Mouse (Mus musculus): ENCODE measurements around the gene Gm12184. TPM values are rescaled to one million over a fixed set of nuclear protein-coding genes. Genes with fewer than 3 reads are reported as not detected.

Gene Gm12184
- polyA plus RNA-seq, 1 experiment from 2014 or later = 4.0 TPM

DNA sequence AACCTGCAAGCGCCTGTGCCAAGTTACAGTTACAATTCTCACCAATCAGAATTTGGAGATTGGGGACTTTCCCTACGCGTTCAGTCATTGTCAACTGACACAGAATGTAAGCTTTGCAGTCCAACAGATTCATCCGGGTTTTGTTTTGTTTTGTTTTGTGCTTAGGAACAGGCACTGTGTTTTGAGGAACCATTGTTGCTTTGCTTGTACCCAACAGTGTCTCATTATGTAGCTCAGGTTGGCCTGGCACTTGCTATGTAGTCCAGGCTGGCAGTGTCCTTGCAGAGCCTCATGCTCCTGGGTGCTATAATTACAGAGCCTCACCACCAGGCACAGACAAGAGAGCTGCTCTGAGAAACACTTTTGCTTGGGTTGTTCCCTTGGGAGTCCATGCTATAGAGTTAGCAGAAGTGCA, 15.9 kb upstream of the Gm12184 start:
- Histone ChIP-seq H3K4me2 (no peak overlapping the region), H3K4me1 (ENCODE audit: control insufficient read depth, insufficient read depth, low read length) (0 out of 2 replicates have a peak, but pooled peaks cover 3% of the 10 kb centered on the region), H3K9me3 (replicated peaks; ENCODE audit: control insufficient read depth, low read length) (no peaks in the 10 kb centered on the region), H3K9ac (ENCODE audit: low read depth, low read length) (no peak overlapping the region), H3K27me3 (ENCODE audit: control insufficient read depth, insufficient read depth, low read length) (peaks cover 11% of the 10 kb centered on the region; the same call in 1 of the 2 replicates), H3K27ac (ENCODE audit: low read depth, low read length) (no peak overlapping the region), H3K4me3 (ENCODE audit: low read depth, low read length) (no peak overlapping the region), H3K36me3 (ENCODE audit: control insufficient read depth, insufficient read depth, low read length) (no peaks in the 10 kb centered on the region)
- no peak for ATAC-seq (replicated peaks; ENCODE audit: insufficient number of reproducible peaks, low FRiP score, low TSS enrichment)
- WGBS (ENCODE audit: insufficient replicate concordance) = 76% methylated on average over 4 of the region's 4 CpGs

DNA sequence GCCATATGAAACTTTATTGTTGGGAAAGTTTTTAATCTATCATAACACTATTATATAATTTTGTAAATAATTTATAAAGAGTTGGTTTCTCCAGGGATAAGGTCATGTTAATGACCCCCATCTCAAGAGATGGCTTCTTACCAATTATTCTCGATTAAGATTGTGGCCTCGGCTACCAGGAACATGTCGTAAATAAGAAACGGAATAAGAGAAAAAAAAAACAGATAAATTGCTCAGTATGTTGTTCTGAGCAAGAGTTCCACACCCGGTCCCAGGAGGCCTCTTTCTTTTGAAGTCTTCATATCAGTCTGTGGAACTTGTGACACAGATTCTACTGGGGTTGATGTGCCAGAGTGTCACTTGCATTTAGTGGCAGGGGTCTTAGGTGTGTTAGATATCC, 14.8 kb upstream of the Gm12184 start:
- H3K27ac ChIP-seq (ENCODE audit: low read depth, low read length) = no peak overlapping the region
- H3K4me3 ChIP-seq (ENCODE audit: low read depth, low read length) = no peak overlapping the region
- WGBS (ENCODE audit: insufficient replicate concordance) = 84% methylated on average over 5 of the region's 5 CpGs
- H3K36me3 ChIP-seq (ENCODE audit: control insufficient read depth, insufficient read depth, low read length) = no peaks in the 10 kb centered on the region
- H3K27me3 ChIP-seq (ENCODE audit: control insufficient read depth, insufficient read depth, low read length) = peaks cover 11% of the 10 kb centered on the region; the same call in 1 of the 2 replicates
- H3K9me3 ChIP-seq (replicated peaks; ENCODE audit: control insufficient read depth, low read length) = no peaks in the 10 kb centered on the region
- no peak overlapping the region for H3K4me2 ChIP-seq
- no peak overlapping the region for H3K9ac ChIP-seq (ENCODE audit: low read depth, low read length)
- no peak for ATAC-seq (replicated peaks; ENCODE audit: insufficient number of reproducible peaks, low FRiP score, low TSS enrichment)
- H3K4me1 ChIP-seq (ENCODE audit: control insufficient read depth, insufficient read depth, low read length) = 0 out of 2 replicates have a peak, but pooled peaks cover 3% of the 10 kb centered on the region

DNA sequence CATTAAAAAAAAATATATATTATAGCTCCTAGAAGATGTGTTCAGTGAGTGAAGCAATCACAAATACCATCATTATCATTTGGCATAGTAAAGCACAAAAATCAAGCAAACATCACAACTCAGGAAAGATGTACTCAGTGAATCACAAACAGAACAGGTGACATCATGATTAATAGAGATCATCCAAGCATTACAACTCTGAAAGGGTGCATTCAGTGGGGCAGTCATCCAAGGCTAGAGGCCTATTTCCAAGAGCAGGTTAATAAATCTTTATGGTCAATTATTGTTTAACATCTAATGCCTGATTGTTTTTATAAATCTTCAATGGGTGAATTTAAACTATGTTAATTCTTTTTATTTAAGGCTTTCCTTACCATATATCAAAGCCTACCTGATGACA, 14.3 kb upstream of the Gm12184 start:
- Histone ChIP-seq H3K36me3 (ENCODE audit: control insufficient read depth, insufficient read depth, low read length) (no peaks in the 10 kb centered on the region), H3K4me3 (ENCODE audit: low read depth, low read length) (no peak overlapping the region), H3K4me1 (ENCODE audit: control insufficient read depth, insufficient read depth, low read length) (0 out of 2 replicates have a peak, but pooled peaks cover 3% of the 10 kb centered on the region), H3K27ac (ENCODE audit: low read depth, low read length) (no peak overlapping the region), H3K9me3 (replicated peaks; ENCODE audit: control insufficient read depth, low read length) (no peaks in the 10 kb centered on the region), H3K27me3 (ENCODE audit: control insufficient read depth, insufficient read depth, low read length) (peaks cover 11% of the 10 kb centered on the region; the same call in 1 of the 2 replicates), H3K4me2 (no peak overlapping the region), H3K9ac (ENCODE audit: low read depth, low read length) (no peak overlapping the region)
- no peak for ATAC-seq (replicated peaks; ENCODE audit: insufficient number of reproducible peaks, low FRiP score, low TSS enrichment)

DNA sequence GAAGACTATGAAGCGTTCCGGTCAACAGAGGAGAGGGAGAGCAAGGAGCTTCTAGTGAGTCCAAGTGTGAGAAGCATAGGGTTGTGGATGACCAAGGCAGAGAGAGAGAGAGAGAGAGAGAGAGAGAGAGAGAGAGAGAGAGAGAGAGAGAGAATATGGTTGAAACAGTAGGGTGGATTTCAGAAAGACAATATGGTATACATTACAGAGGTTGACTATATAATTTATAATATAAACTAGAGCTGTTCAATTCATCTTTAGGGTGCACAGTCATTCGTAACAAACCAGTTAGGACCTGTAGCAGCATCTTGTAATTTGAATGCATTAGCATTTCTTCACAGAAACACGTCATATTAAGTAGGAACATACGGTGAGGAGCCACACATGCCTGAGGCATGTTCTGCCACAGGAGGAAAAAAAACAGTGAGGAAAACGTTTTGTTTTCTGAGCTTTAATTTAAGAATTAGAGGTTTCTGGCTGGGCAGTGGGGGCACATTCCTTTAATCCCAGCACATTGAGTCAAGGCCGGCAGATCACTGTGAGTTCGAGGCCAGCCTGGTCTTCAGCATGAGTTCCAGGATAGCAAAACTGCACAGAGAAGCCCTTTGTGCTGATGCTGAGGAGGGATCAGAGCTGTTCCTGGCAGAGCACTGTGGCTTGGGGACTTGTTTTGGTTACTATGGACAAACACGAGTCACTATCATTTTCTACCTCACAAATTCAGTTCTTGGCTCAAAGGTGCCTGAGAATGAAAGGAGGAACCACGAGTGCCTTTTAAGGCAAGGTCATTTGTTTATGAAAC, 12.6 kb upstream of the Gm12184 start:
- WGBS (ENCODE audit: insufficient replicate concordance) = 77% methylated on average over 10 of the region's 10 CpGs
- Histone ChIP-seq H3K4me1 (ENCODE audit: control insufficient read depth, insufficient read depth, low read length) (0 out of 2 replicates have a peak, but pooled peaks cover 3% of the 10 kb centered on the region), H3K4me3 (ENCODE audit: low read depth, low read length) (no peak overlapping the region; the same call in 1 of the 2 replicates)

DNA sequence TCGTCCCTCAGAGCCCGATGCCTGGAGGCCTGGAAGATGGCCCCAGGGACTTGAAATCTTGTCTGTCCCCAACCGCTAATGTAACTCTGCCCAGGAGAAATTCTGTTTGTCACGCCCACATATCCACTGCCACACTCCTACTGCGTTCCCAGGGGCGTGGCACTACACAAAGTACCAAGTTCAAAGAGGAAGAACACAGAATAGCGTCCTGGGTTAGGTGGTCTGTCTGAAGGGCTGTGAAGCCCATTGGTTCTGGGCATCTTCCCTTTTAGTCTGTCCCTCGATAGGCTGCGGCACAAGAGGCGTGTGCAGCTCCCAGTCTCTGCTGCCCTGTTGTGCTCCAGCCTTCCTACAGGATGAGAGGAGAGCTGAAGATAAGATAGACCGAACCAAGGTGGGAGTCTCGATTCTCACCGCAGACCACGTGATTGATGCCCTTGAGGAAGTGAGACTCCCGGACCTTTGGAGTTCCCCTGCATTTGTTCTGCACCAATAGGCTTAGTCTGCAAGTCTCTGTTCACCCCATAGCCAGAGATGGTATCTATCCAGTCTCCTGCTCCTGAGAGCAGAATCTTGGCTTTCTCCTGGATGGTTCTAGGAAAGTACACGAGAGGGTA, 11.8 kb upstream of the Gm12184 start:
- H3K27ac ChIP-seq (ENCODE audit: low read depth, low read length) = no peak overlapping the region
- 2% methylated on average over 16 of the region's 16 CpGs for WGBS (ENCODE audit: insufficient replicate concordance)
- no peak for ATAC-seq (replicated peaks; ENCODE audit: insufficient number of reproducible peaks, low FRiP score, low TSS enrichment)

More for the DNA sequence above, 12.6 kb upstream of the Gm12184 start:
- H3K27ac ChIP-seq (ENCODE audit: low read depth, low read length) = no peak overlapping the region
- no peak for ATAC-seq (replicated peaks; ENCODE audit: insufficient number of reproducible peaks, low FRiP score, low TSS enrichment)
- H3K4me2 ChIP-seq = peak overlapping the region; percentile 93
- H3K27me3 ChIP-seq (ENCODE audit: control insufficient read depth, insufficient read depth, low read length) = 0 out of 2 replicates have a peak, but pooled peaks cover 7% of the 10 kb centered on the region
- H3K9me3 ChIP-seq (replicated peaks; ENCODE audit: control insufficient read depth, low read length) = no peaks in the 10 kb centered on the region
- H3K9ac ChIP-seq (ENCODE audit: low read depth, low read length) = no peak overlapping the region
- H3K36me3 ChIP-seq (ENCODE audit: control insufficient read depth, insufficient read depth, low read length) = no peaks in the 10 kb centered on the region

DNA sequence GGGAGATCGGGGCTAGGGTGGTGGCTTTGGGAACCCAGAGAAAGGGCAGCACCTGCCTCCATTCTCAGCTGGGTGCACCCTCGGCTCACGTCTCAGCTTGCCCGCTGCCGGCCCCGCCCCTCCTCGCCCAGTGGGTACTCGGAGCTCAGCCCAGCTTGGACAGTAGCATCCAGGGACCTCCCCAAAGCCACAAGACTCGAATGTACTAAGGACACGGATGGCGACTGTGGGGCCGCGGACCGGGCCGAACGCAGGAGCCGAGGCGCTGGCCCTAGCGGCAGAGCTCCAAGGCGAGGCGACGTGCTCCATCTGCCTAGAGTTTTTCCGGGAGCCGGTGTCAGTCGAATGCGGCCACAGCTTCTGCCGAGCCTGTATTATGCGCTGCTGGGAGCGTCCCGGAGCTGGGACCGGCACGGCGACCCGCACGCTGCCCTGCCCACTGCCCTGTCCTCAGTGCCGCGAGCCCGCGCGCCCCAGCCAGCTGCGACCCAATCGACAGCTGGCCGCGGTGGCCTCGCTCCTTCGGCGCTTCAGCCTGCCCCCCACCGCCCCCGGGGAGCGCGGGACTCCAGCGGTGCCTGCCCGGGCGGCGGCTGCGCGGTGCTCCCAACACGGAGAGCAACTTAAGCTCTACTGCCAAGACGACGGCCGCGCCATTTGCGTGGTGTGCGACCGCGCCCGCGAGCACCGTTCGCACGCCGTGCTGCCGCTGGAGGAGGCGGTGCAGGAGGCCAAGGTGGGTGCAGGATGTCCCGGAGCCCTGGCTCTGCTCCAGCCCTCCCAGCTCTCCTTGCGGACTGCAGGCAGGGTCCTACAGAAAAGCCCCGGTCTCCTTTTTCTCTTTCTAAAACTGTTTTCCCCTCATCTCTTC, 11.1 kb upstream of the Gm12184 start:
- Histone ChIP-seq H3K27ac (ENCODE audit: low read depth, low read length) (no peak overlapping the region), H3K27me3 (ENCODE audit: control insufficient read depth, insufficient read depth, low read length) (0 out of 2 replicates have a peak, but pooled peaks cover 4% of the 10 kb centered on the region), H3K4me2 (peak overlapping the region; percentile 93), H3K9me3 (replicated peaks; ENCODE audit: control insufficient read depth, low read length) (no peaks in the 10 kb centered on the region), H3K4me3 (ENCODE audit: low read depth, low read length) (peak overlapping the region; percentile 86), H3K4me1 (ENCODE audit: control insufficient read depth, insufficient read depth, low read length) (0 out of 2 replicates have a peak, but pooled peaks cover 3% of the 10 kb centered on the region), H3K9ac (ENCODE audit: low read depth, low read length) (peak overlapping the region; percentile 71), H3K36me3 (ENCODE audit: control insufficient read depth, insufficient read depth, low read length) (no peaks in the 10 kb centered on the region)
- under 1% methylated on average over 73 of the region's 77 CpGs for WGBS (ENCODE audit: insufficient replicate concordance)
- peak; percentile 25; the same call in 1 of the 2 replicates for ATAC-seq (replicated peaks; ENCODE audit: insufficient number of reproducible peaks, low FRiP score, low TSS enrichment)

More for the DNA sequence above, 11.8 kb upstream of the Gm12184 start:
- 0 out of 2 replicates have a peak, but pooled peaks cover 7% of the 10 kb centered on the region for H3K27me3 ChIP-seq (ENCODE audit: control insufficient read depth, insufficient read depth, low read length)
- H3K4me2 ChIP-seq = peak overlapping the region; percentile 93
- no peaks in the 10 kb centered on the region for H3K36me3 ChIP-seq (ENCODE audit: control insufficient read depth, insufficient read depth, low read length)
- H3K4me1 ChIP-seq (ENCODE audit: control insufficient read depth, insufficient read depth, low read length) = 0 out of 2 replicates have a peak, but pooled peaks cover 3% of the 10 kb centered on the region
- H3K9ac ChIP-seq (ENCODE audit: low read depth, low read length) = peak overlapping the region; percentile 71
- H3K9me3 ChIP-seq (replicated peaks; ENCODE audit: control insufficient read depth, low read length) = no peaks in the 10 kb centered on the region
- H3K4me3 ChIP-seq (ENCODE audit: low read depth, low read length) = peak overlapping the region; percentile 86

DNA sequence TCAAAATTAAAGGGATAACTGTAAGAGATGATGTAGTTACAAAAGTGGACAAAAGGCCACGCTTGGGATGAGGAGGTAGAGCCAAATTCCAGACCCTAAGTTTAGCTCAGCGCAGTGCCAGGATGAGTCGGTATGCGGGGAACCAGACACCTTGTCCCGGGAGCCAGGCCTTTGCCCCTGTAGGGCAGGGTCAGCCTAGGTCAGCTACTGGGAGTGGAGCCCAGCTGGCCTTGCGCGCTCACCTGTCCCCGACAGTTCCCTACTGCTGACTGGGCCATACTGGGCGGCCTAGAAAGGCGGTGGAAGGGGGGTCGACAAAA, 10.5 kb upstream of the Gm12184 start:
- Histone ChIP-seq H3K36me3 (ENCODE audit: control insufficient read depth, insufficient read depth, low read length) (no peaks in the 10 kb centered on the region), H3K9ac (ENCODE audit: low read depth, low read length) (peak overlapping the region; percentile 71), H3K4me3 (ENCODE audit: low read depth, low read length) (peak overlapping the region; percentile 86), H3K4me2 (peak overlapping the region; percentile 93), H3K27me3 (ENCODE audit: control insufficient read depth, insufficient read depth, low read length) (0 out of 2 replicates have a peak, but pooled peaks cover 4% of the 10 kb centered on the region), H3K9me3 (replicated peaks; ENCODE audit: control insufficient read depth, low read length) (no peaks in the 10 kb centered on the region), H3K4me1 (ENCODE audit: control insufficient read depth, insufficient read depth, low read length) (0 out of 2 replicates have a peak, but pooled peaks cover 3% of the 10 kb centered on the region), H3K27ac (ENCODE audit: low read depth, low read length) (no peak overlapping the region)
- ATAC-seq (replicated peaks; ENCODE audit: insufficient number of reproducible peaks, low FRiP score, low TSS enrichment) = no peak
- 11% methylated on average over 11 of the region's 11 CpGs for WGBS (ENCODE audit: insufficient replicate concordance)

DNA sequence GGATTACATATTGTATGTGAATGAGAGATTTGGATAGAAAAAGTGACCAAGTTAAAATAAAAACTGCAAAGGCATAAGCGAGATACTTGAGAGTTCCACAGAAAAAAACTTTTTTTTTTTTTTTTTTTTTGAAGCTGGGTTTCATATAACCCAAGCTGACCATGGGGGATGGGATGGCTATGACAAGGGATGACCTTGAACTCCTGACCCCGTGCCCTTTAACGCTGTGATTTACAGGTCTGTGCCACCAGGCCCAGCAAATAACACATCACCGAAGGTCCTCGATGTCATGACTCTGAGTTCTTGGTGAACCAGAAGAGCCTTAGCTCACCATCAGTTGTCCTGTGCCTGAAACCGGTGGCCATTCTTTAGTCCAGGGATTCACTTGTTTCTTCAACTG, 9.5 kb upstream of the Gm12184 start:
- ATAC-seq (replicated peaks; ENCODE audit: insufficient number of reproducible peaks, low FRiP score, low TSS enrichment) = no peak
- Histone ChIP-seq H3K36me3 (ENCODE audit: control insufficient read depth, insufficient read depth, low read length) (no peaks in the 10 kb centered on the region), H3K4me3 (ENCODE audit: low read depth, low read length) (no peak overlapping the region), H3K4me2 (no peak overlapping the region), H3K9me3 (replicated peaks; ENCODE audit: control insufficient read depth, low read length) (no peaks in the 10 kb centered on the region), H3K27me3 (ENCODE audit: control insufficient read depth, insufficient read depth, low read length) (0 out of 2 replicates have a peak, but pooled peaks cover 4% of the 10 kb centered on the region), H3K9ac (ENCODE audit: low read depth, low read length) (no peak overlapping the region), H3K4me1 (ENCODE audit: control insufficient read depth, insufficient read depth, low read length) (0 out of 2 replicates have a peak, but pooled peaks cover 3% of the 10 kb centered on the region), H3K27ac (ENCODE audit: low read depth, low read length) (no peak overlapping the region)
- 64% methylated on average over 6 of the region's 6 CpGs for WGBS (ENCODE audit: insufficient replicate concordance)
